Mouse (Mus musculus) erythroblast, embryonic 14.5 days (primary cell): ENCODE results near the gene Mthfsd.

Source experiments
- GATA1 ChIP-seq: IDR thresholded peaks from 2 replicates; pipeline ENCODE4 v1.6.1; 2012; ENCODE audit warnings: low read length, inconsistent platforms, mixed read lengths
- TAL1 ChIP-seq: IDR thresholded peaks from 3 replicates; pipeline ENCODE4 v1.6.1; 2012; ENCODE audit warnings: low read length, inconsistent platforms, mixed read lengths

GRCm38 (mm10) chr8:121123113-121123512, 14.9 kb upstream of the Mthfsd start:
- TF ChIP-seq TAL1 (no peak), GATA1 (no peak)
